Mouse (Mus musculus) gonadal fat pad, adult 2 months (tissue): ENCODE data around the gene Gm49416. TPM values are rescaled to one million over a fixed set of nuclear protein-coding genes. Genes with fewer than 3 reads are reported as not detected.

Experiments used
- DNase-seq: peaks from one replicate; pipeline ENCODE4 v3.0.0-alpha.2; 2012; ENCODE audit warnings: low read depth
- polyA plus RNA-seq: library from polyadenylated mRNA; depleted of rRNA; stranded (reverse); fragments of >200 nt; gene quantifications from 2 replicates; pipeline ENCODE4 v1.2.3, GENCODE M21; 2012

Gm49416 gene
- polyA plus RNA-seq, 1 experiment = not detected

- no peak for DNase-seq
Observed at GRCm38 (mm10) chr19:8920073-8920736, 31.5 kb downstream of the Gm49416 start, which contains the start of gene B3gat3. TSS of gene B3gat3 (plus strand) at chr19:8920374.

- DNase-seq = no peak
Observed at GRCm38 (mm10) chr19:8920836-8921291, 32.1 kb downstream of the Gm49416 start.

- no peak for DNase-seq
Observed at GRCm38 (mm10) chr19:8921741-8922140, 33.0 kb downstream of the Gm49416 start.

- DNase-seq = no peak
Observed at GRCm38 (mm10) chr19:8926766-8927165, 38.0 kb downstream of the Gm49416 start.

DNA sequence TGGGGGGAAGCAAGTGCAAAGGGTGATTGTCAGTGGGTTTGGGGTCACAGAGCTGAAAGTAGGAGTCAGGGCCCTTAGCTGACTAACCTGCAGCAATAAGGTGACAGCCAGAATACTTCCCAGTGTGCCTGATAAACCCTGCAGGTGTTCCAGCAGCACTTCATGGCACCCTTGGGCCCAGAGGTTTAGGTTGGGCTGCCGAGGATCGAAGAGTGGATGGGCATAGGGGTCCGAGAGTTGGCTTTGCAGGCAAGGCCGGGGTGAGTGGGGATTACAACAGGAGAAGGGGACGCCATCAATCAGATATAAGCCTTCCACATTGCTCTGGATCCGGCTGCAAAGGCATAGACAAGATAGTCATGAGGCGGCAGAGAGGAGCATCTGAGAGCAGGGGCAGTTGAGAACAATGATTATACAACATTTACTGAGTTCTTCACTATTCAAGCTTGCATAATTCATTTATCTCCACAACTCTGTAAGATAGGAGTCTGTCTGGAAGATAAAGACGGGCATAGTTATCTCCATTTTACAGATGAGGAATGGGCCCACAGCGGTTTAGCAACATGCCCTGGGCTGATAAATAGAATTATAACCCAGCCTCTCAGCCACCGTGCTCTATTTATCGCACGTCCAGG, 39.3 kb downstream of the Gm49416 start:
- no peak for DNase-seq

DNA sequence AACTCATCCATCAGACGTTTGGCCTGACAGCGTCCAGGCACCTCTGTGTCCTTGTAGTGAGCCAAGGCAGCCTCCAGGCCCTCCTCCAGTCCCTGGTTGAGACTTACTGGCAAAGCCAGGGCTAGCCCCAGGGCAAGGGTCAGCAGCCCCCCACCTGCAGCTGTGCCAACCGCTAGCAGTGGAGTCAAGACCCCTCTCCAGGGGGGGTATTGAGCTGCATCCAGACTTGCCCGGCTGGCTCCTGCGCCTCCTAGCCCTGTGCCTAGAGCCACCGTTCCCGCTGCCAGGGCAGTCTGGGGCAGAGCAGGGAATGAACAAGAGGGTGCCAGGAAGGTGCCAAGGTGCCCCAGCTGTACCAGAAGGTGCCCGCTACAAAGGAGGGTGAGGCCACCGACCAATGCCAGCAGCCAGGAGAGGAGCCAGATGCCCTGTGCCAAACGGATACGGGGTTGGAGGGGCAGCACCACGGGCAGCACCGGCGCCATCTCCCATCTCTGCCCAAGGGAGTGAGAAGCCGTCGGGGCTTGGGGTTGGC, 40.0 kb downstream of the Gm49416 start:
- no peak for DNase-seq

DNA sequence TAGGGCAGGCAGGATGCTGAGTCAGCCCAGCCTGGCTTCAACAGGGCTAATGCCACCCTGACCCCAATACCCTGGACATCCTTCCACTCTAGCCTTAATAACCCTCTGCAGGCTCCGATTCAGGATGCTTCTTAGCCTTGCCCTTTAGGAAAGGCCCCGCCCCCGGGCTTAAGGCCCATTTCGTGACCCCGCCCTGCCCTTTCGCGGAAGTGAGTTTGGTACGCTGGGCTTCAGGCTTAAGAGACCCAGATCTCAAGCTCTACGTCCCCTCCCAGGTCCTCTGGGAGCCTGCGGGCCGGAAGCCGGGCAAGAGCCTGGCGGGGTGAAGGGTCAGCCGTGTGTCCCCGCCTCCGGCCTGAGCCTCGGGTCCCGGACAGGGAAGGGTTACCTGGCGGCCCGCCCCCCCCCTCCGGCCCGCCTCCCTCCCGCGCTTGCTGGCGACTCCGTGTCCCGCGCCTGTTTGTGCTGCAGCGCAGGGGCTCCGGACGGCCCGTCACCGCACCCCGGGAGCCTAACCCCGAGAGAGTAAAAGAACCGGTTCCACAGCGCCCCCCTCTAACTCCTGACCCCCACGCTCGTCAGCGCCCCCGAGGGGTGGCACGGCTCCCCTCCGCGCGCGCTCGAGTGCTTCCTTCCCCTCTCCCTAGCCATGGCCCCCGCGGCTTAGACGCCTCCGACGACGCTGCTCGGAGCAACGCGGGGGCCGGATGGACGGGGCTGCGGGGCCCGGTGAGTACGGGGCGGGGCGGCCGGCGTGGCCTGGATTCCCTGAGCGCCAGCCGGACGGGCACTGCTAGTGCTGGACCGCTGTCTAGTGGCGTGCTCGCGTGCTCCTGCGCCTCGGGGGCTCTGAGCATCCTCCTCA, 40.7 kb downstream of the Gm49416 start, which contains the start of the genes Rom1 and Eml3:
Gene Rom1 (minus strand): TSS at position 133 of the 865 bp plus-strand sequence.
Gene Eml3 (plus strand): TSS at position 329 of the 865 bp plus-strand sequence.
- DNase-seq = no peak

DNA sequence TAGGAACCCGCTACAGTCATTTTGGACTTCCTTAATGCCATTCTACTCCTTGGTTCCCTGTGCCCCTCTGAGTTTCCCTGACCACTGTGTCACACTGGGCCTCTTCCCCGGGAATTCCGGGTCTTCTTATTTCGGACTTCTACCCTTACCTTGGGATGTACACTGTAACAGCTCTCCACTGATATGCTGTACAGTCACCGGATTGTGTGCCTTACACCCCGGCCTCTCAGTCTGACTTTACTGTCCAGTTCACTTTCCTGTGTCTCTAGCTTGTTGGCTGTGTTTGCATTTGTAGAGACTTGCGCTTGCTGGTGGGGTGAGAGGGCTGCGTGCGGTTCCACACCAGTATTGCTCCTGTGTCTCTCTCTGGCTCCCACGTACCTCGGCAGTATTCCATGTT, 41.4 kb downstream of the Gm49416 start:
- no peak for DNase-seq

- no peak for DNase-seq
Observed at GRCm38 (mm10) chr19:8930771-8931170, 42.0 kb downstream of the Gm49416 start.

- DNase-seq = no peak
Observed at GRCm38 (mm10) chr19:8936736-8937135, 48.0 kb downstream of the Gm49416 start.

DNA sequence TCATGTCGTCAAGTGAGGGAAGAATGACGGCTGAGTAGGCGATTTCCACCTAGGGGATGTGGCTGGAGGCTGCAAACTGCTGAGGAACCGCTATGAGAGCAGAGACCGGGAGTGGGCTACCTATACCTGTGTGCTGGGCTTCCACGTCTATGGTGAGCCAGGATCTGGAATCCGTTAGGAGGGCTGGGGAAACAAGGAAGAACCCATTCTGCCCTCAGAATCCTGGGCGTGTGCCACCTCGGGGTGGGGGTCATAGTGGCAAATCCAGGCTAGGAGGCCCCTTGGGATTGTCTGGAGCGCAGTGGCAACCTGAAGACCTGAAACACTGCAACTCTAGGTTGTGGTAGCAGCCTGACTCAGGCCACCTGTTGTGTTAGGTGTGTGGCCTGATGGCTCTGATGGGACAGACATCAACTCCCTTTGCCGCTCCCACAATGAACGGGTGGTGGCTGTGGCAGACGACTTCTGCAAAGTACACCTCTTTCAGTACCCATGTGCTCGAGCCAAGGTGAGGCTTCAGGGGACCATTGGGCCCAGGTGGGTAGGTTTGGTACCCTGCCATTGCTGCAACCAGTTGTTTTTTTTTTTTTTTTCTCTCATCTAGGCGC, 51.9 kb downstream of the Gm49416 start:
- DNase-seq = no peak

GRCm38 (mm10) chr19:8941136-8941514, 52.4 kb downstream of the Gm49416 start:
- no peak for DNase-seq

DNA sequence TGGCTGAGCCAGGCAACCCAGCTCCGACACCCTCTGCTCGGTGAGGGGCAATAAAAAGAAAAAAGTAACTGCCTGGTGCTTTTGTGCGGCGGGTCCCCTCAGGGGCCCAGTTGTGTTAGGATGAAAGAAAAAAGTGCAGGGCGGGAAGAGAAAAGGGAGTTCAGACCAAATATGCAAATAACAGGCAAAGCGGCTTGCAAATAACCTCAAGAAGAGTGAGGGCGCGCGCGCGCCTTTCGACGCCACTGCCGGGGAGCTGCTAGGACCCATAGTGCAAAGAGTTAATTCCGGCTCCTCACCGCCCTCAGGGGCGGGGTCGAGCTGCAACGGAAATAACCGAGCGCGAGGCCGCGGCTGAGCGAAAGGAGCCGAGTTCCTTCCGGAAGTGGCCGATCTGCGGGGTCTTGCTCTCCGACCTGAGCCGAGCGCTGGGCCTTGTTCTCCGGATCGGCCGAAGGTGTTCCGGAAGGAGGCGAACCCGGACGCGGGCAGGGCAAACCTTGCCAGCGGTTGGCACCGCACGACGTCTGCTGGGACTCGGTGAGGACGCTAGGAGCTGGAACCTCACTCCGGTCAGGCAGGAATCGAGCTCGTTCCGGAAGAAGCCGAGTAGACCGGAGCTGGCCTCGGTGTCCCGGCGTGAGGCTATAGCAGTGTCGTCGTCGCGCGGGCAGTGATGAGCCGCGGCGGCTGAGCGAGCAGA, 52.9 kb downstream of the Gm49416 start, which contains the start of gene Mta2:
Gene Mta2 (plus strand): TSS at position 361 of the 703 bp plus-strand sequence.
- no peak for DNase-seq

DNA sequence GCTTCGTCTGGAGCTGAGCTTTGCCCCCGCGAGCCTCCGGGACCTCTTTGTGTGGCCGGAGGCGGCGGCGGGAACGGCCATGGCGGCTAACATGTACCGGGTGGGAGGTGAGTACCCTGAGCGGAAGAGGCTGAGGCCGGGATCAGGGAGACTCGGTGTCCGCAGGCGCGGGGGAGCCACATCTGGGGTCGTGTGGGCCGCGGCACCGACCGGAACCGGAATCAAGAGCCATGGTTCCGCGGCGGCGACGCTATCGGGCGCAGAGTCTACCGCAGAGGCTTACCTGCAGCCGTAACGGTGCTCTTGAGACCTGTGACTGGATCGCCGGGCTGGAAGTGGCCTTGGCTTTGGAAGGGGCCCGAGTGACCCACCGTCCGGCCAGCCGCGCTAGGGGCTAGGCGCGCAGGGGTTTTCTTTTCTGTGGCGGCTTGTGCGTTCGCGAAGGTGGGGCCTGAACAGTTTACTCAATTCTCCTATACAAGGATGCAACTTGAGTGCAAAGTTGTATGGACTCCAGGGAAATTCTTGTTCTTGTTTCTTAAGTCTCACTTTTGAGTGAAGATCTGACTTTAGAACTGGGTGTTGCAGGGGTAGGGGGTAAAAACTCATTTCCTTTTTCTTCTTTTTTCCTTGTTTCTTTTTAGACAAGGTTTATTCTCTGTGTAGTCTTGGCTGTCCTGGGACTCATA, 53.7 kb downstream of the Gm49416 start:
- no peak for DNase-seq

DNA sequence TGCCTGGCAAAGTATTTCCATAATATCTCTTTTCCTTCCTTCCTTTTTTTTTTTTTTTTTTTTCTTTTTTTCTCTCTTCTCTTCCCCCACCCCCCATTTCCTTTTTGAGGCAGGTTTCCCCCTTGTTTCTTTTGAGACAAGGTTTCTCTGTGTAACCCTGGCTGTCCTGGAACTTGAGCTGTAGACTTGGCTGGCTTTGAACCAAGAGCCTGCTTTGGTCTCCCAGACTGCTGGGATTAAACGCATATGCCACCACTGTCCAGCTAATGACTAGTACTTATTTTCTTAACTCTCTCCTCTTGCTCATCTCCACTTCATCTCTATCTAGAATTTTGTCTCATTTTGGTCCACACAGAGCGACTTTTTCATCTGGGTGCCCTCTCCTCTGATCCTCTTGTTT, 54.3 kb downstream of the Gm49416 start:
- DNase-seq = no peak

DNA sequence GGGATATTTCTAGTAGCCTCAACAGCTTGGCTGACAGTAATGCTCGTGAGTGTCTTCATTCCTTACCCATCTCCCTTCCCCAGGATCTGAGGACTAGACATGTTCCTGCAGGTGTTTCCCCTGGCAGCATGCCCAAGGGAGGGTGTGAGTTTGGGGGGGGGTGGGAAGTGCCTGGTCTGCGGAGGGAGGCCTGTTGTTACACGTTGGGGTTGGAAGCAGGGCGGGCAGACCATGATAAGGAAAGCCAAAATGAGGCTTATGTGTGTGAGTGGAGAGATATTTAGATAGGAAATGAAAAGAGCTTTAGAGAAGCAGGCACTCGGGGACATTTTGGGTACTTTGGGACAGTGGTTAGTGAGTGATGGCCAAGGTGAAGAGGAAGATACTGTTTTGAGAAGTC, 55.3 kb downstream of the Gm49416 start:
- DNase-seq = no peak

DNA sequence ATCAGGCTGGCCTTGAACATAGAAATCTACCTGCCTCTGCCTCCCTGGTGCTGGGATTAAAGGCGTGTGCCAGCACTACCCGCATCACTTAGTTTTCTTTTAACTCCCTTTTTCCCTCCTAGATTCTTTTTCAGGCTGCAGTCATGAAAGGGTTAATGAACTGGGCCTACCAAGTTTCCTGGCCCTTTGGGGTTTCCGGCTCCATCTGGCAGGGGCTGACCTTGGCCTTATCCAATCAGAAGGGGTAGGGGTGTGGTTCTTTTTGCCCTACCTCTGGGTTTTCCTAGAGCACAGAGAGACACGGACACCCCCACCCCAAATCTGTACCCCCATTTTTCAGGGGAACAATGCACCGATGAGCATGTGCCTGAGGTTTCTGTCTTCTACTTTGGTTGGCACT, 56.0 kb downstream of the Gm49416 start:
- no peak for DNase-seq
